Mouse (Mus musculus): Measurements from ENCODE around the gene Upk1a. TPM values are rescaled to one million over a fixed set of nuclear protein-coding genes. Genes with fewer than 3 reads are reported as not detected.

Gene Upk1a
- polyA plus RNA-seq, 2 experiments, result 1.2 to 5.7 TPM

DNA sequence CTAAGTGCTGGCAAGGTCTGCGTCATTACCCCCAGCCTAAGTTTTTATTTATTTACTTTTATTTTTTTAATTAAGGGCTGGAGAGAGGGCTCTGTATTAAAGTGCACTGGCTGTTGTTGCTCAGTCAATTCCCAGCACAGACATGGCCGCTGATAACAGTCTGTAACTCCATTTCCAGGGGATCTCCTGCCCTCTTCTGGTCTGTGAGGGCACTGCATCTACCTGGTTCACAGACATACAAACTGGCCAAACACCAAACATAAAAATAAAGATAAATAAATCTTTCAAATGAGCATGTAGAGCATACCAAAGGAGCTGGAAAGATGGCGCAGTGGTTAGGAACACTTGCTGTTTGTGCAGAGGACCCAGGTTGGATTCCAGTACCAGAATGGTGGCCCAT, 6.6 kb upstream of the Upk1a start:
- Histone ChIP-seq H3K4me3 (replicated peaks; ENCODE audit: low read length) (no peak overlapping the region), H3K36me3 (ENCODE audit: control insufficient read depth, insufficient read depth, low read length) (peaks cover 67% of the 10 kb centered on the region), H3K4me2 (replicated peaks; ENCODE audit: low read depth, low read length, severe bottlenecking) (no peak overlapping the region), H3K27me3 (ENCODE audit: control insufficient read depth, insufficient read depth, low read length) (no peaks in the 10 kb centered on the region), H3K9ac (ENCODE audit: low read depth, low read length, severe bottlenecking) (no peak overlapping the region), H3K27ac (replicated peaks; ENCODE audit: low read depth, low read length) (no peak overlapping the region), H3K9me3 (ENCODE audit: control insufficient read depth, low read length) (no peaks in the 10 kb centered on the region), H3K4me1 (ENCODE audit: control insufficient read depth, insufficient read depth, low read length) (no peaks in the 10 kb centered on the region)
- DNase-seq (ENCODE audit: low spot score), result no peak
- WGBS, result 81% methylated on average over 3 of the region's 3 CpGs
- TF ChIP-seq POLR2A (IDR thresholded peaks at IDR 0.05; ENCODE audit: borderline replicate concordance, extremely low read depth, insufficient read depth, insufficient read length), result no peak
- ATAC-seq (ENCODE audit: low FRiP score, low read depth), result no peak

- peaks cover 62% of the 10 kb centered on the region for H3K36me3 ChIP-seq (ENCODE audit: control insufficient read depth, insufficient read depth, low read length)
Measured at GRCm38 (mm10) chr7:30618658-30619057, 6.0 kb upstream of the Upk1a start.

GRCm38 (mm10) chr7:30615049-30615760, 2.6 kb upstream of the Upk1a start:
- no peak overlapping the region for H3K4me3 ChIP-seq (replicated peaks; ENCODE audit: low read length)
- no peak for ATAC-seq (ENCODE audit: low FRiP score, low read depth)
- no peaks in the 10 kb centered on the region for H3K9me3 ChIP-seq (ENCODE audit: control insufficient read depth, low read length)
- no peaks in the 10 kb centered on the region for H3K27me3 ChIP-seq (ENCODE audit: control insufficient read depth, insufficient read depth, low read length)
- H3K36me3 ChIP-seq (ENCODE audit: control insufficient read depth, insufficient read depth, low read length), result peaks cover 40% of the 10 kb centered on the region
- TF ChIP-seq POLR2A (IDR thresholded peaks at IDR 0.05; ENCODE audit: borderline replicate concordance, extremely low read depth, insufficient read depth, insufficient read length), result no peak
- no peak overlapping the region for H3K9ac ChIP-seq (ENCODE audit: low read depth, low read length, severe bottlenecking)
- no peak overlapping the region for H3K27ac ChIP-seq (replicated peaks; ENCODE audit: low read depth, low read length)
- WGBS, result 64% methylated on average over 5 of the region's 5 CpGs
- no peak for DNase-seq (ENCODE audit: low spot score)
- no peak overlapping the region for H3K4me2 ChIP-seq (replicated peaks; ENCODE audit: low read depth, low read length, severe bottlenecking)
- H3K4me1 ChIP-seq (ENCODE audit: control insufficient read depth, insufficient read depth, low read length), result no peaks in the 10 kb centered on the region

More at GRCm38 (mm10) chr7:30618658-30619057, 6.0 kb upstream of the Upk1a start:
- H3K4me1 ChIP-seq (ENCODE audit: control insufficient read depth, insufficient read depth, low read length), result no peaks in the 10 kb centered on the region
- DNase-seq (ENCODE audit: low spot score) (no peak), ATAC-seq (ENCODE audit: low FRiP score, low read depth) (no peak)
- H3K4me2 ChIP-seq (replicated peaks; ENCODE audit: low read depth, low read length, severe bottlenecking), result no peak overlapping the region
- H3K9ac ChIP-seq (ENCODE audit: low read depth, low read length, severe bottlenecking), result no peak overlapping the region
- WGBS, result 94% methylated on average over 9 of the region's 9 CpGs
- no peaks in the 10 kb centered on the region for H3K9me3 ChIP-seq (ENCODE audit: control insufficient read depth, low read length)
- no peak overlapping the region for H3K4me3 ChIP-seq (replicated peaks; ENCODE audit: low read length)
- no peak for TF ChIP-seq POLR2A (IDR thresholded peaks at IDR 0.05; ENCODE audit: borderline replicate concordance, extremely low read depth, insufficient read depth, insufficient read length)
- no peaks in the 10 kb centered on the region for H3K27me3 ChIP-seq (ENCODE audit: control insufficient read depth, insufficient read depth, low read length)
- no peak overlapping the region for H3K27ac ChIP-seq (replicated peaks; ENCODE audit: low read depth, low read length)

- Histone ChIP-seq H3K36me3 (ENCODE audit: control insufficient read depth, insufficient read depth, low read length) (peaks cover 37% of the 10 kb centered on the region), H3K9ac (ENCODE audit: low read depth, low read length, severe bottlenecking) (no peak overlapping the region), H3K27ac (replicated peaks; ENCODE audit: low read depth, low read length) (no peak overlapping the region), H3K27me3 (ENCODE audit: control insufficient read depth, insufficient read depth, low read length) (no peaks in the 10 kb centered on the region), H3K4me2 (replicated peaks; ENCODE audit: low read depth, low read length, severe bottlenecking) (no peak overlapping the region), H3K9me3 (ENCODE audit: control insufficient read depth, low read length) (no peaks in the 10 kb centered on the region), H3K4me1 (ENCODE audit: control insufficient read depth, insufficient read depth, low read length) (no peaks in the 10 kb centered on the region), H3K4me3 (replicated peaks; ENCODE audit: low read length) (no peak overlapping the region)
- WGBS, result 82% methylated on average over 2 of the region's 2 CpGs
- TF ChIP-seq POLR2A (IDR thresholded peaks at IDR 0.05; ENCODE audit: borderline replicate concordance, extremely low read depth, insufficient read depth, insufficient read length), result no peak
- ATAC-seq (ENCODE audit: low FRiP score, low read depth), result no peak
- no peak for DNase-seq (ENCODE audit: low spot score)
Measured at GRCm38 (mm10) chr7:30614454-30614853, 1.8 kb upstream of the Upk1a start.

DNA sequence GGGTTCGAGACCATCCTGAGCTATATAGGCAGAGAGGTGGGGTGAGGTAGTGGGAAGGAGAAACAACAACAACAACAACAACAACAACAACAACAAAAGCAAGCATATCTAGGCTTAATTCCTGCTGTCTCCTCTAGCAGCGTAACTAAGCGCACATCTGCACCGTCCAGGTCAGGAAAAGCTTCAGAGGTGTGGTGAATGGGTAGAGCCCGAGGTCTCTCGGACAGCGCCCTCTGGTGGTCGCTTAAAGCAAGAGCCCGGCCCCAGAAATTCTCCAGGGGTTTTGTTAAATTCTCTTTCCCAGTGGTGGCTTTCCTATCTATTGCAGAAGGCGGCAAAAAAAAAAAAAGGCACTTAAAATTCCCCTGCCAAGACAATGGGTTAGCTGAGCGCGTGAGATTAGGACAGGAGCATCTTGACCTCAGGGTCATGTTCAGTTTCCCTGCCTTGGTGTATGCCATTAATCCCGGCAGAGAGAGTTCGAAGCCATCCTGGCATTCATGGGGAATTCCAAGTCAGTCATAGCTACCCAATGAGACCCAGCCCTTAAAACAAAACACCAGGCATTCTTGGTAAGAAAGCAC, 974 bp upstream of the Upk1a start:
- no peak overlapping the region for H3K9ac ChIP-seq (ENCODE audit: low read depth, low read length, severe bottlenecking)
- peak; percentile 34 for DNase-seq (ENCODE audit: low spot score)
- TF ChIP-seq POLR2A (IDR thresholded peaks at IDR 0.05; ENCODE audit: borderline replicate concordance, extremely low read depth, insufficient read depth, insufficient read length), result no peak
- H3K27ac ChIP-seq (replicated peaks; ENCODE audit: low read depth, low read length), result no peak overlapping the region
- 21% methylated on average over 14 of the region's 14 CpGs for WGBS
- H3K4me2 ChIP-seq (replicated peaks; ENCODE audit: low read depth, low read length, severe bottlenecking), result no peak overlapping the region
- peaks cover 28% of the 10 kb centered on the region for H3K36me3 ChIP-seq (ENCODE audit: control insufficient read depth, insufficient read depth, low read length)
- no peaks in the 10 kb centered on the region for H3K4me1 ChIP-seq (ENCODE audit: control insufficient read depth, insufficient read depth, low read length)
- H3K27me3 ChIP-seq (ENCODE audit: control insufficient read depth, insufficient read depth, low read length), result no peaks in the 10 kb centered on the region
- no peak for ATAC-seq (ENCODE audit: low FRiP score, low read depth)
- no peaks in the 10 kb centered on the region for H3K9me3 ChIP-seq (ENCODE audit: control insufficient read depth, low read length)
- no peak overlapping the region for H3K4me3 ChIP-seq (replicated peaks; ENCODE audit: low read length)

Measured in limb, embryonic 14.5 days (tissue).